Mouse (Mus musculus): Measurements from ENCODE around the gene Nedd4.

DNA sequence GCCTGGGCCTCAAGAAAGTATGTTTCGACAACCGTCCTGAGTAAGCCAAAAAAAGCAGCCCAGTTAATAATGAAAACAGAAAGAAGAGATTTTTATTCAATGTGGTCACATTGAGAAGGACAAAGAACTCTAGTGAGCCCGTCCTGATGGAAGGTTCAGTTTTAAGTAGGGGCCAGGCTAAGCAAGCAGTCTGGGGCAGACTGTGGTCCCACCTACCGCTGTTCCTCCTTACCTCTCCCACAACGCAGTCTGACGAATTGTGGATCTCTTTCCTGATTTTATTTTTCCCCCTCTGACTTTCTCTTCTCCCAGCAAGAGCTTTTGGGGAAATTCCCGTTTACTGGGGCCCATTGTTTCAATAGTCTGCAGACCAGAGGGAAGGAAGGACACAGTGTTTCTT, 21.5 kb upstream of the Nedd4 start:
- TF ChIP-seq POLR2A (IDR thresholded peaks at IDR 0.05; ENCODE audit: borderline replicate concordance, extremely low read depth, insufficient read depth, insufficient read length, poor library complexity, severe bottlenecking) (no peak), CTCF (IDR thresholded peaks at IDR 0.05; ENCODE audit: borderline replicate concordance, extremely low read depth, insufficient read depth, insufficient read length) (no peak)

All from brain, embryonic 14.5 days (tissue).